Mouse (Mus musculus): Measurements from ENCODE around the gene Ube2b. TPM values are rescaled to one million over a fixed set of nuclear protein-coding genes. Genes with fewer than 3 reads are reported as not detected.
A peak's percentile ranks its signal among the peaks of the same experiment; 100 is the strongest.

Ube2b gene
- total RNA-seq, 2 experiments from 2014 or later, result 265 to 312 TPM

DNA sequence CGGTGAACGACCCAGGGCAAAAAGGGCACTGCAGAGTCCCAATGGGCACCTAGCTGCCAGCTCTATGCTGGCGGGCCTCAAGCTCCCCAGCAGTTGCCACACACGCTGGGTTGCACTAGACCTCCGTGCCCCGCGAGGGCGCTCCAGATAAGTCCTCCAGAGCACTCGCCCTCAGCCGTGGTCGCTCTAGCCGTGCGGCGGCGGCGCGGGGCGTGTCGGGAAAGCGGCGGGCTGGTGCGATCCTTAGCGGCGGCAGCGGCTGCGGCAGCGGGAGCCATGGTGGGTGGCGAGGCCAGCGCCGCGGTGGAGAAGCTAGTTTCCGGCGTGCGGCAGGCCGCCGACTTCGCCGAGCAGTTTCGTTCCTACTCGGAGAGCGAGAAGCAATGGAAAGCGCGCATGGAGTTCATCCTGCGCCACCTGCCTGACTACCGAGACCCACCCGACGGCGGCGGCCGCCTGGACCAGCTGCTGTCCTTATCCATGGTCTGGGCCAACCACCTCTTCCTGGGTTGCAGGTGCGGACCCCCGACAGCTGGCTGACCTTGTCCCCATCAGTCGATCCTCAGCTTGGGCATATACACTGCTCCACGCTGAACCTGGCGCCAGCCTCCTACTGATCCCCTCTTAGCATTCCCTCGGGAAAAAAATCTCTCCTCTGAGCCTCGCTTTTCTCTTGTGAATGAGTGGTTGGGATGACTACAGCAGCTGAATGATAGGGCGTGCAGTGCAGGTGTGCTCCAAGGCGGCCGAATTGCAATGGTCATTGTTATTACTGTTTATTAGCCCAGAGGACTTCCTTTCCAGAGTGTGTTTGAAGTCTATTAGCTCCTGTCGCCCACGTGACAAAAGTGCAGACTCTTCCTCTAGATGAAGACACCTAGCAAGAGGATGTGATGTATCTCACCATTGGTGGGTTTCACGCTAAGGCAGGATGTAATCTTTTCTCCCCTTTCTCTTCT is 32.8 kb downstream of the Ube2b start, which contains the start of gene Cdkn2aipnl:
Cdkn2aipnl (plus strand) TSS at position 219 of the 959 bp plus-strand sequence.
- peak; percentile 95 to 100 for DNase-seq

DNA sequence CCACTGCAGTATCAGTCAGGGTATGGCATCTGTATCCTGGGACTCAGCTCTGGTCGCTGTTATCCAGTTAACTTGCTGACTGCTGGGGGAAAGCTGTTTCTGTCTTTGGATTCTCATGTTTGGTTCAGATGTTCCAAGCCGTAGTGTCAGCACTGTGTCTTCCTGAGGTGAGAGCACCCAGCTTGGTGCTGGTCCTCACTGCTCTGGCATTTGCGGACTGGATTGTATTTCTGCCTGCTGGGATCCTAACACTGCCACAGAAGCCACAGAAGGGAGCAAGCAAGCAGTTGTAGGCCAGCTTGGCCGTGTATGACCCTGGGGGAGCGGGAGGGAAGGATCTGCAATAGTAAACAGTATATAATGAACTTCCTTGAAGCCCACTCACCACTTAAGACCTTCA is 33.9 kb downstream of the Ube2b start:
- no peak for DNase-seq

DNA sequence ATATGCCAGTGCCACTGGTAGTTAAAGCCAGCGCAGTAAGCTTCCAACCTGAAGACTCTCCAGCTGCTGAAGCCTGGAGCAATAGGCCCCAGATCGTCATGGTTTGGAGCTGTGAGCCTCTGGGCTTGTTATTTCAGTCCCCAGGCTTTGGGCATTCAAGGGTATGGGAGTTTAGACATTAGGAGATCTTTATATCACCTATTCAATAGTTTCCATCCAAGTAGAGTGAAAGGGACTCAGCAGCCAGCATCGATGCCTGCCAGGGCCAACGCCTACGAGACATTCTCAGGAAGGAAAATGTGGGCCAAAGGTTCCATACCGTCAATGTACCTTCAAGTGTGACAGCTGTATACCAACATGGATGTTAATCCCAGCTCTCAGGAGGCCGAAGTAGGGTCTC is 38.3 kb downstream of the Ube2b start:
- DNase-seq, result no peak

DNA sequence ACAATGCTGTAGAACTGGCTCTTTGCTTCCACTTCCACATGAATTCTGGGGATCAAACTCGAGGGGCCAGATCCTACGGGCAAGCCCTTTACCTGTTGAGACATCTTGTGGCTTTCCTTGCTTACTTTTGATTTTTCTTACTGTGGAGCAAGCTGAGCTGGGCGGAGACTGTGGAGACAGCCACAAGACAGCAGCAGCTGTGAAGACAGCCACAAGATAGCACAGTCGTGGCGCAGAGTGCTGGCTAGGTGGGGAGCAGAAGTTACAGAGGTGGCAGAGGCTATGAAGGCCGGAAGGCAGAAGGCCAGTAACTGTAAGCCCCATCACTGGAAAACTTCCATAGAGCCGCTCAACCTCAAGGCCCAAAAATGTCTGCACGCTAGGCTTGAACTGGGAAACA is 38.8 kb downstream of the Ube2b start:
- no peak for DNase-seq

DNA sequence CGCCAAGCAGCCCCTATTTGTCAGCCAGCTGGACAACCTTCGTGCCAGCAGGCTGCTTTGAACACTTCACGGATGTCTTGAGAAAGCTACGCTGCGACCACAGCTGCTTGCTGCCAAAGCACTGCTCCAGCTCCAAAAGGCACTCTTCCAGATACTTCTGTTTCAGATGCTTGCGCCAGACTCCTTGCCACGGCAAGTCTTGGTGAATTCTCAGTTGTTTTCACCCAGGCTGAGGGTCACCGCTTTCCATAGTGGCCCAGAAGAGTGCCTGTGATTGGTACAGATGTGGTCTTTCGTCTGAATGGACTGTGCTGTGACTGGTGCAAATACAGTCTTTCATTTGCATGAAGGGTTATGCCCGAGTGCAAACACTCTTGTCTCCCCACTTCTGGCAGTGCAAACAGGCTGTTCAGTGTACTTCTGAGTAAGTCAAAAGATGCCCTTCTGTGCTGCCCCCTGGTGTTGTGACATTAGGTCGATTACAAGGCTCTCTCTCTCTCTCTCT is 39.5 kb downstream of the Ube2b start:
- DNase-seq, result peak; percentile 40 to 47

DNA sequence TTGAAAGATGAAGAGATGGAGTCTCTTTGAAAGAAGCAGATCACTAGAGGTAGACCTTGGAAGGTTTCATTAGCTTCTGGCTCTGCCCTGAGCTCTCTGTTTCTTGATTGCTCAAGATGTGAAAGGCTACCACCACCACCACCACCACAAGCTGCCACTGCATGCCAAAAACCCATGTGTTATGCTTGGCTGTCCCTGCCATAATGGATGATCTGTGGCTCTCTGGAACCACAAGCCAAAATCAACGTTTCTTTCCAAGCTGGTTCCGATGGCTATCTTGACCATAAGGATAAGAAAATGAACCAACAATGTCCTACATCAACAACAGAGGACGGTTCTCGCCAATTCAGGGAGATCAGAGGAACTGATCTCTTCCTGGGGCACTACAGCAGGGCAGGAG is 40.5 kb downstream of the Ube2b start:
- DNase-seq, result no peak

DNA sequence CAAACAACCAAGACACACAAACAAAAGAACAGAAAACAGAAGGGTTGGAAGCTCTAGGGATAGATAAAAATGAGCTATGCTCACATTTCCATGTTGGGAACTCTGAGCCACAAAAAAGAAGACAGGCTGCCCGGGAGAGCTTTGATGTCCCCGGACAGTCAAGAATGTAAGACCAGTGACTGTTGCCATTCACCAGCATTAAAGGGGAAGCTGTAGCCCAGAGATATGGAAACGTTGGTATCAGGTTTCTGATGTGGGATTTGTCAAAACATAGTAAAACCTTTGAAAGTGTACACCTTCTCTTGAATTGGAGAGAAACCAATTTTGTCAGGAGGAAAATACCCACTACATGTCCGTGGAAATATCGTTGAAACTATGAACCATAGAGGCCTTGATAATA is 41.1 kb downstream of the Ube2b start:
- DNase-seq, result no peak

DNA sequence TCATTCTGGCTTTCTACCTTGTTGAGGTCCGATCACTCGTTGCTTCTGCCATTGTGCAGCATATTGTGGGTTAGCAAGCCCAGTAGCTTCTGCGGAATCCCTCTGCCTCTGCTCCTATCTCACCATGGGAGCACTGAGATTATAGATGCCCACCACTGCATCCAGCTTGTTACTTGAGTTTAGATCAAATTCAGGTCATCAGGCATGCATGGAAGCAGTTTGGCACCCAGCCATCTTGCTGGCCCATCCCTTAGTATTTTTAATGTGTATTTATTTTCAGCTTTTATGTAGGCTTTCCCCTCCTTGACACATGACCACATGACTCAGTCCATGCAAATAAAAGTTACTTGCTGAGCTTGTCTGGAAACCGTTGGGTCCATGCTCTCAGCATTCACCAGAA is 42.8 kb downstream of the Ube2b start:
- no peak for DNase-seq

DNA sequence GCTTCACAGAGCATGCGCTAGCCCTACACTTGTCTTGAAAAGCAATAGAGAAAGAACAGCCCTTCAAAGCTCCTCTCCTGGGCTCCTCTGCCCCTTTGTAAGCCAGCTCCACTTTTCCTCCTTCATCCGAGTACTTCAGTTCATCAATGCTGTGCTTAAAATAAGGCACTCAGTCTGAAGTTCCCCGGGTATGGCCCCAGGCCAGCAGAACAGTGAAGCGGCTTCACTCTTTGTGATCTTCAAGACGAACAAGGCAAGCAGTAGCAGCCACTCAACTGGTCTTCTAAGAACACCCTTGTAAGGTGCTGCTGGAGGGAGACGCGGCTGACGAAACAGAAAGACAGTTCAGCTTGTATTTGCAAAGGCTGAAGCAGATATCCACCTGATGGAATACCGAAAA is 44.5 kb downstream of the Ube2b start:
- DNase-seq, result no peak

DNA sequence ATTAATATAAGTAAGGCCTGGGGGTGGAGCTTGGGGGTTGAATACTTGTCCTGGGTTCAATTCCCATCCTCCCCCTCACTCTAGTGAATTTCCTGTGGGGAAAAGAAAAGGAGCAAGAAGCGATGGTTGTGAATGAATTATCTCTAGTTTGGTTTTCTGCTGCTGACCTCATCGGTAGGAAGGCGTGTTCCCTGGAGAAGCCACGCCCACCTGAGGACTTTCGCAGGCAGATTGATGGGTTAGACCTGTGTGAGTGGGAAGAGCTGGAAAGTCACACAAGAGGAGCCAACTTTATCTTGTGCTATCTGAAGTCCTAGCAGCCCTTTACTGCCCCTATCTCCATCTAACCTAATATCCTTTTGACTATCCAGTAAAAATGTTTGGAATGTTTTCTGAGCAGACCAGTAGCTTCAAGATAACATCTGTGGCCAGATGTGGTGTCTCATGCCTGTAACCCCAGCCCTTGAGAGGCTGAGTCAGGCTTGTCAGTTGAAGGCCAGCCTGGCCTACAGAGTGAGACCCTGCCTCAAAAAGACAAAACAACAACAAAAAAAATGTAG is 48.6 kb downstream of the Ube2b start:
- peak; percentile 34 to 35 for DNase-seq

DNA sequence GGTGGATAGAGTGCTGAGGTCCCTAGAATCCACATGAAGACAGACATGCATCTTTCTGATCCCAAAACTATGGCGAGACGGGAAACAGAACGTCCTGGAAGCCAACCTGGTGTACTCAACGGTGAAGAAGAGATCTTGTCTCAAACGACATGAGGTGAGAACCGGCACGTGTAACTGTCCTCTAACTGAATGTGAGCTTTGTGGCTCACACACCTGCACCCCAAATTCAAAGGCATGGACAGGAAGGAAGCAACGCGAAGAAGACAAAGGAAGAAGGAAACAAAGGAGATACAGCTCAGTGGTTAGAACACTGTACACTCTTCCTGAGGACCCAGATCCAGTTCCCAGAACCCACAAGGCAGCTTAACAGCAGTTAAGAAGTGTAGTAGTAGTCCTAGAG is 50.6 kb downstream of the Ube2b start:
- DNase-seq, result no peak

DNA sequence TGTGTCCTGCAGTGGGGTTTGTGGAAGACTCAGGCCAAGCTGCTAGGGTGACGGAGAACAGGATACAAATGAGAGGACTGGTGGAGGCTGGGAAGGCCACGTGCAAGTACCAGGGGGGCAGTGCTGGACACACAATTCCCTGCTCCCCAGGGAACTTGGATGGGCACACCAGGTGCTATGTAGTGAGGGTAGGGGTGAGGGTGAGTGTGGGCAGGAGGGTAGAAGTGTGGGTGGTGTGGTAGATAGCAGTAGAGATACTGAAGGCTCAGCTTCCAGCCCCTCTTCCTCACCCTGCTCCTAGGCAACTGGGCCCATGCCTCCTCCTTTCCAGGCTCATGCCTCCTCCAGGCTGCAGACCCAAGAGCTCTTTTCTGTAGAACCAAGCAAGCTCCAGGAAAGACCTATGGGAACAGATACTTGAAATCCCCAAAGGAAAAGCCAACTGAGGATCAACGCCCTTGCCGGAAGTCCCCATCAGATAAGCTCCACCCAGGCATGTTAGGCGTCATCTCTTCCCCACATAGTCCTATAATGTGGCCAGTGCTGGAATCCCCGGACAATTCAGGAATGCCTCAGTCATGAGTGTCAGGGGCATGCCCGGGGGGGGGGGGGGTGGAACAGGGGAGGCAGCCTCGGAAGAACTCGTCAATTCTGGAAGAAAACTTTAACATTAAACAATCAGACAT is 51.3 kb downstream of the Ube2b start:
- DNase-seq, result peak in 1 of 2 experiments; percentile 30

DNA sequence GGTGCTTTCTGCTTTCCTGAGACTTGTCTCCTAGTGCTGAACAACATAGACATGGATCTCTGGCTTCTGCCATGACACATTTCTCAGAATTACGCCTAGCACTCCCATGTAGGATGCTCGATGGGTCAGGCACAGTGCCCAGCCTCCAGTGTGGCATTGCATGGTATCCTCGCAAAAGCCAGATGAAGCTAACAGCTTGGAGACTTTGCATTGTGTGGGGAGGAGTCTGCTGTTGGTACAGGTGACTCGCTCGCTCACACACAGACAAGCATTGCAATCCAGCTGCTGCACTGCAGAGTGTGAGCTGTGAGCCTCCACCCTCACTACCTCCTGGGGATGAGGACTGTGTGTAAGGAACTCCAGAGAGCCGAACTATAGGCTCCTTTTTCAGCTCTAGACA is 54.4 kb downstream of the Ube2b start:
- no peak for DNase-seq

DNA sequence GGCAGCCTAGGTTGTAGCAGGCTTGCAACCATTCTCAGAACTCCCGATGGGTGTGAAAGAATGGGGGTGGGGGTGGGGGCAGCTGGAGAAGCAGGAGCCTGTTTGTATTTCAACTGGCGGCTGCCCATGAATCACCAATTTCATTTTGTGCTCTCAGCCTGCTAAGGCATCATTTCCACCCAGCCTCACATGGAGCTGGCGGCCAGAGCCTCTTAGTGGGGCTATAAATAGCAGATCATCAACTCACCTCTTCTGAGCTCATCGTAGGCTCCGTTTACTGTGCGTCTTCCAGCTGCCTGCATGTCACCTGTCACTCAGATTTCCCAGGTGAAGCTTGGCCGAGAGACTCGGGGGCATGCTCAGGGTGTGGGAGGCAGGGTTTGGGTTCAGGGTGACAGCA is 55.0 kb downstream of the Ube2b start:
- peak; percentile 45 to 51 for DNase-seq

DNA sequence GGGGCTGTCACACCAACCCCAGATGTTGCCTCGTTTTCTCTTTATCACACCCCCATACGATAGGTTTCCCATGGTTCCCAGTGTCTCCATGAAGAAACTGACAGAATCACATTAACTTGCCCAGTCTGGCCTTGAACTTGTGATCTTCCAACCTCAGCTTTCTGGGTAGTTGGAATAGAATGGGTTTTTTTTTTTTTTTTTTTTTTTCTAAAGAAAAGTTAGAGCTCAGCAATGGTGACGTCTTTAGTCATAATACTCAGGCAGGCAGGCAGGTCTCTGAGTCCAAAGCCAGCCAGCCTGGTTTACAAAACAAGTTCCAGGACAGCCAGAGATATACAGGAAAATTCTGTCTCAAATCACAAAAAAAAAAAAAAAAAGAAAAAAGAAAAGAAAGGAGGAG is 56.3 kb downstream of the Ube2b start:
- DNase-seq, result no peak

DNA sequence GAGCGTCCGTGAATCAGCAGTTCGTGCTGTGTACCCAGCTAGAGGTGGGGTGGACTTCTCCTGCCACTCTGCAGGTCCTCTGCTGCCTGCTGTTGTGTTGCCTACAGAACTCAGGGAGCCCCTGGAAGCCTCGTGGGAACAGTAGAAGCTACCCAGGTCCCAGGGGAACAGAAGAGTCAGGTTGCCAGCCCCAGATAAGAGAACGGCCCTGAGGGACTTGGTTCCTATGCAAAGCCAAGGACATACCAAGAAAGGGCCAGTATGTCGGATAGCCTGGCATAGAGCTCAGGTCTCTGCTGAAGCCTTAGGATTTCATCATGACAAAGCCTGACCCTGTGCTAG is 57.1 kb downstream of the Ube2b start:
- DNase-seq, result no peak

DNA sequence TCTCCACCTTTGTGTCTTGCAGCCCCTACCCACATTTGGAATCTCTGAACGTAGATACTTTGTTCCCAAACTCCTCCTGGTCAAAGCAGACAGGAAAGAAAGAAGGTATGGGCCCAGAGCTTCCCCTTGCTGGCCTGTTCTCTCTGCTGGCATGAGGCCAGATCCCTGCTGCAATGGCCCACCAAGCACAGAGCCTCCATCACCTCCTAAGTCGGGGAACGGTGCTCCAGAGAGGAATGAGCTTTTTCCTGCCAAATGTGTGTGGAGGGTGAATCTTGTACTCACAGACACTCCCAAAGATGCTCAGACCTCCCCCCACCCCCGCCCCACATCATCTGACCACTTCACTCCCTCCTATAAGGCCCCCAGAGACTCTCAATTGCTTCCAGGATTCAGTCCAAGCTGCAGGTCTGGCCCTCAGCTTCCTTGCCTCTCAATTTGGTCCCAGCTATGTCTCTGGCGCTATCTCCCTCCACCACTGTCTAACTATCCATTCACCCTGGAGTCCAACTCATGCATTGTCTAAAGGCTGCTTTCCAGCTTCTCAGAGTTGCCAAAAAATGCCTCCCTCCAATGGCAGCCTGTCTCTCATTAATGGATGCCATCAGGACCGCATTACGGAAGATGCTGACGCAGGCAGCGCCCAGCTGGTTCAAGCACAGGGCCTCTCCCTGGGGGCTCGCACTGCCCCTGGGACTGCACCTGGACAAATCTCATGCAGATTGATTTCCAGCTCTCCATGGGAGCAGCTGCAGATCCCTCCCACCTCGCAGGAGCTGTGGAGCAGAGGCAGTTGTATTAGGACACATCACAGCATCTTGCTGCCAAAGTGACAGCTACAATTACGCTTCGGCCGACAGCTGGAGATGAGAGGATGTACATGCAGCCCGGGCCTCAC is 57.7 kb downstream of the Ube2b start:
- DNase-seq, result no peak

DNA sequence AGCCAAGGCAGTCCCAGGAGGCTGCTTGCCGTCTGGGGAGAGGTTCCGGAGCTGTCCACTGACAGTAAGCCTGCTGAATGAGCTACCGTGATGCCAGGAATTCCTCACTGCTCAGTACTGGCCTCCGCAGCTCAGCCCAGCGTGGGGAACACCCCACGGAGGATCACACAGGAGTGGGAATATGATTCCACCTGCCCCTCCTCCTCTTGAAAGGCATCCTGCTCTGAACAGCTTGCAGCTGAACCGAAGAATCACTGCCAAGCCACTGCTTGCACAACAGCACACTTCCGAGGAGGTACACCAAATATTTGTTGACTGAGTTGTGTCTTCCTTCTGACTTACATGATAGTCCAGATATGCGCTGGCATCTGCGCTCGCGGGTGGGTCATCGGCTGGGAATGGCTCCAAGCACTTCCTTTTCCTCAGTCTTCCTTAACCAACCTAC is 60.0 kb downstream of the Ube2b start:
- DNase-seq, result peak; percentile 68 to 73

DNA sequence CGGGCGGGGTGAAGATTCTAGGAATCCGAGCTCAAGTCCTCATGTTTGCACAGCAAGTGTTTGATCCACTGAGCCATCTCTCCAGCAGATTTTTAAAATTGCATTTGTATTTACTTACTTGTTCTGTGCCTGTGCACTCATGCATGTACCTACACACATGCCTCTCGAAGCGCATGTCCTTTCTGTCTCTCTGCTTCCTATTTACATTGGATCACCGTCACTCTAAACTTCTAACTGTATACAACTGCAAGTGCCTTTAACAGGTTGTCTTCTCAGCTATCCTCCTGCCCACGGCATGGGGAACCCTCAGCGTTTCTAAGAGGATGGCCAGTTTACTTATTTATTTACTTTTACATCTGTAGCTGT is 61.0 kb downstream of the Ube2b start:
- no peak for DNase-seq

DNA sequence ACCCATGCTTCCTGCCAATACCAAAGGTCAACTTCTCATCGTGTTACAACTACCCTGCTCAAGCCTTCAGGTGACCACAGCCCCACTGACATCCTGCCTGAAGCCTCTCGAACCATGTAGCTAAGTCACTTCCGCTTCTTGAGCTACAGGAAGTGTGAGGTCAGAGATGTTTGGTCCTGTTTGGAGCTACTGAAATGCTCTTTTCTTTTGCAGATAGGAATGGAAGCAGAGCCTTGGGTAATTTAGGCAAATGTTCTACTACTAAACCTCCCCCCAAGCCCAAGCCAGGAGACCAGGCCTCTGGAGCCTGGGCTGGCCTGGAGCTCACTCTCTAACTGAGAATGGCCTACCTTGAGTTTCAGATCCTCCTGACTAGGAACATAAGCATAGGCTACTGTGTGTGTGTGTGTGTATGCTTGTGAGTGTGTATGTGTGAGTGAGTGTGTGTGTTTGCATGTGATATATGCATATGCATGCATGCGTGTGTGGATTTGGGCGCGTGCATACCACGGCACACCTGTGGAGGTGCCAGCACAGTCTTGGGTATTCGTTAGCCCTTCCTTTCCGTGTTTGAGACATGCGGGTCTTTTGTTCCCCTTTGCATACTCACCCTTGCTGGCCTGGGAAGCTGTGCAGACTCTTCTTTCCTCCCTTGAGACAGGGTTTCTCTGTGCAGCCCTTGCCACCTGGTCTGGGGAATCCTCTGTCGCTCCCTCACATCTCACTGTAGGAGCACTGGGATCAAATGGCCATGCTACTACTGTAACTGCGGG is 61.6 kb downstream of the Ube2b start:
- DNase-seq, result peak in 1 of 2 experiments; percentile 33

DNA sequence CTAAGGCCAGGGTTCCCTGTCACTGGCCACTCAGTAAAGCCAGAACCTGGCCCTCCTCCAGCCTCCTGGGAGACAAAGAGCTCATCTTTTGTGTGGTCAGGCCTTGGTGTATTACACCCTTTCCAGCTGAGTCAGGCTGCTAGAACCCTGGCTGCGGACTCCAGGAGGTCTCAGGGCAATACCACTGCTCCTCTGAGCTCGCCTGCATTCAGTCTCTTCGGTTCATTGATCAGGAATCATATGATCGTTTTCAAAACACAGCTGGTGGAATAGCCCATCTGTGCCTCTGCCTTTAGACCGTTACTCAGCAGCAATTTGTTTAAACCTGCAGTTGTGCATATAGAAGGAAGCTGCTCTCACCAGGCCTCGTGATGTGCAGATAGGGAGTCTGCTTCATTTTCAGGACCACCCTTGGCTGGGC is 63.2 kb downstream of the Ube2b start:
- DNase-seq, result no peak
